Mouse (Mus musculus) ES-E14 (cell line): ENCODE data around the gene Zfp956.

Experiments
- MAFK ChIP-seq: IDR thresholded peaks from 2 replicates; pipeline ENCODE4 v1.6.1; 2014; ENCODE audit warnings: mild to moderate bottlenecking, low read depth, low read length, inconsistent platforms; ENCODE audit not compliant: insufficient read depth
- ZNF384 ChIP-seq: IDR thresholded peaks from 2 replicates; pipeline ENCODE4 v1.6.1; 2012; ENCODE audit warnings: low read depth, low read length, inconsistent platforms

- no peak for TF ChIP-seq MAFK
- TF ChIP-seq ZNF384 = no peak
Observed at GRCm38 (mm10) chr6:47917051-47917450, 36.1 kb upstream of the Zfp956 start.
